Mouse (Mus musculus): ENCODE measurements around the gene Smim11. TPM values are rescaled to one million over a fixed set of nuclear protein-coding genes. Genes with fewer than 3 reads are reported as not detected.

Smim11 gene
- 101 and 112 TPM in 2 replicates for polyA plus RNA-seq (2016; fragmentation: Nextera tagmentation; extraction: Ambion mirVana)

- peak within 1 kb of the TSS; percentile 87 for H3K4me2 ChIP-seq (replicated peaks)
- H3K36me3 ChIP-seq, result 0 out of 2 replicates have a peak, but pooled peaks cover 3% of the 10 kb centered on the region
- peak; percentile 96 for ATAC-seq (ENCODE audit: low FRiP score)
- no peaks in the 10 kb centered on the region for H3K9me3 ChIP-seq (replicated peaks)
- 8% methylated on average over 32 of the region's 32 CpGs for WGBS
- H3K27ac ChIP-seq, result peak within 1 kb of the TSS; percentile 67
- H3K4me3 ChIP-seq, result peak within 1 kb of the TSS; percentile 60
- no peaks in the 10 kb centered on the region for H3K27me3 ChIP-seq
- peak within 1 kb of the TSS; percentile 75 for H3K9ac ChIP-seq
- peaks cover 21% of the 10 kb centered on the region for H3K4me1 ChIP-seq
Measured at GRCm38 (mm10) chr16:92300649-92301411, at the start of gene Smim11. TSS of gene Smim11 (plus strand) at chr16:92301286.

GRCm38 (mm10) chr16:92254316-92254715 lies 46.8 kb upstream of the Smim11 start:
- H3K4me3 ChIP-seq, result no peak overlapping the region
- no peak overlapping the region for H3K4me2 ChIP-seq (replicated peaks)
- no peak overlapping the region for H3K9ac ChIP-seq
- no peaks in the 10 kb centered on the region for H3K4me1 ChIP-seq
- no peak for ATAC-seq (ENCODE audit: low FRiP score)
- no peak overlapping the region for H3K27ac ChIP-seq
- no peaks in the 10 kb centered on the region for H3K9me3 ChIP-seq (replicated peaks)
- 77% methylated on average over 3 of the region's 3 CpGs for WGBS
- no peaks in the 10 kb centered on the region for H3K36me3 ChIP-seq
- H3K27me3 ChIP-seq, result no peaks in the 10 kb centered on the region

- no peak overlapping the region for H3K4me3 ChIP-seq
- no peak overlapping the region for H3K27ac ChIP-seq
- no peaks in the 10 kb centered on the region for H3K27me3 ChIP-seq
- WGBS, result 78% methylated on average over 12 of the region's 12 CpGs
- no peak overlapping the region for H3K9ac ChIP-seq
- H3K9me3 ChIP-seq (replicated peaks), result no peaks in the 10 kb centered on the region
- H3K36me3 ChIP-seq, result no peaks in the 10 kb centered on the region
- H3K4me2 ChIP-seq (replicated peaks), result no peak overlapping the region
- no peaks in the 10 kb centered on the region for H3K4me1 ChIP-seq
- no peak for ATAC-seq (ENCODE audit: low FRiP score)
Measured at GRCm38 (mm10) chr16:92267861-92268260, 33.2 kb upstream of the Smim11 start.

GRCm38 (mm10) chr16:92274516-92274915 lies 26.6 kb upstream of the Smim11 start:
- no peak for ATAC-seq (ENCODE audit: low FRiP score)
- H3K4me1 ChIP-seq, result no peaks in the 10 kb centered on the region
- H3K27me3 ChIP-seq, result no peaks in the 10 kb centered on the region
- H3K4me2 ChIP-seq (replicated peaks), result no peak overlapping the region
- H3K36me3 ChIP-seq, result no peaks in the 10 kb centered on the region
- H3K27ac ChIP-seq, result no peak overlapping the region
- no peak overlapping the region for H3K4me3 ChIP-seq
- 73% methylated on average over 5 of the region's 5 CpGs for WGBS
- H3K9ac ChIP-seq, result no peak overlapping the region
- H3K9me3 ChIP-seq (replicated peaks), result no peaks in the 10 kb centered on the region

GRCm38 (mm10) chr16:92275526-92275925 lies 25.6 kb upstream of the Smim11 start:
- ATAC-seq (ENCODE audit: low FRiP score), result no peak
- Histone ChIP-seq H3K4me3 (no peak overlapping the region), H3K9ac (no peak overlapping the region), H3K4me1 (no peaks in the 10 kb centered on the region), H3K27ac (no peak overlapping the region), H3K9me3 (replicated peaks) (no peaks in the 10 kb centered on the region), H3K4me2 (replicated peaks) (no peak overlapping the region), H3K36me3 (no peaks in the 10 kb centered on the region), H3K27me3 (no peaks in the 10 kb centered on the region)
- 88% methylated on average over 4 of the region's 4 CpGs for WGBS

- Histone ChIP-seq H3K9me3 (replicated peaks) (no peaks in the 10 kb centered on the region), H3K4me3 (no peak overlapping the region), H3K4me1 (no peaks in the 10 kb centered on the region), H3K9ac (no peak overlapping the region), H3K4me2 (replicated peaks) (no peak overlapping the region), H3K27ac (no peak overlapping the region), H3K27me3 (no peaks in the 10 kb centered on the region), H3K36me3 (no peaks in the 10 kb centered on the region)
- WGBS, result 70% methylated on average over 5 of the region's 5 CpGs
- ATAC-seq (ENCODE audit: low FRiP score), result no peak
Measured at GRCm38 (mm10) chr16:92282671-92283070, 18.4 kb upstream of the Smim11 start.

- Histone ChIP-seq H3K4me1 (no peaks in the 10 kb centered on the region), H3K36me3 (no peaks in the 10 kb centered on the region), H3K27ac (no peak overlapping the region), H3K9ac (no peak overlapping the region), H3K9me3 (replicated peaks) (no peaks in the 10 kb centered on the region), H3K4me2 (replicated peaks) (no peak overlapping the region), H3K4me3 (no peak overlapping the region), H3K27me3 (no peaks in the 10 kb centered on the region)
- 53% methylated on average over 10 of the region's 10 CpGs for WGBS
- no peak for ATAC-seq (ENCODE audit: low FRiP score)
Measured at GRCm38 (mm10) chr16:92285068-92285467, 16.0 kb upstream of the Smim11 start.

GRCm38 (mm10) chr16:92286609-92287008 lies 14.5 kb upstream of the Smim11 start:
- Histone ChIP-seq H3K4me3 (no peak overlapping the region), H3K27ac (no peak overlapping the region), H3K4me1 (no peaks in the 10 kb centered on the region), H3K9ac (no peak overlapping the region), H3K27me3 (no peaks in the 10 kb centered on the region), H3K9me3 (replicated peaks) (no peaks in the 10 kb centered on the region), H3K4me2 (replicated peaks) (no peak overlapping the region), H3K36me3 (no peaks in the 10 kb centered on the region)
- WGBS, result 15% methylated on average over 7 of the region's 7 CpGs
- ATAC-seq (ENCODE audit: low FRiP score), result no peak

GRCm38 (mm10) chr16:92288778-92289177 lies 12.3 kb upstream of the Smim11 start:
- H3K27me3 ChIP-seq, result no peaks in the 10 kb centered on the region
- H3K27ac ChIP-seq, result no peak overlapping the region
- no peak overlapping the region for H3K9ac ChIP-seq
- ATAC-seq (ENCODE audit: low FRiP score), result no peak
- no peak overlapping the region for H3K4me3 ChIP-seq
- WGBS, result 84% methylated on average over 9 of the region's 9 CpGs
- no peaks in the 10 kb centered on the region for H3K36me3 ChIP-seq
- H3K4me2 ChIP-seq (replicated peaks), result no peak overlapping the region
- no peaks in the 10 kb centered on the region for H3K4me1 ChIP-seq
- H3K9me3 ChIP-seq (replicated peaks), result no peaks in the 10 kb centered on the region

GRCm38 (mm10) chr16:92290045-92290444 lies 11.0 kb upstream of the Smim11 start:
- H3K9ac ChIP-seq, result no peak overlapping the region
- H3K4me2 ChIP-seq (replicated peaks), result no peak overlapping the region
- no peak overlapping the region for H3K27ac ChIP-seq
- H3K4me1 ChIP-seq, result peaks cover 7% of the 10 kb centered on the region
- ATAC-seq (ENCODE audit: low FRiP score), result no peak
- H3K9me3 ChIP-seq (replicated peaks), result no peaks in the 10 kb centered on the region
- no peak overlapping the region for H3K4me3 ChIP-seq
- H3K27me3 ChIP-seq, result no peaks in the 10 kb centered on the region
- no peaks in the 10 kb centered on the region for H3K36me3 ChIP-seq

GRCm38 (mm10) chr16:92292101-92292500 lies 9.0 kb upstream of the Smim11 start, which contains the start of gene Kcne2:
TSS of gene Kcne2 (plus strand) at chr16:92292389.
- Histone ChIP-seq H3K9me3 (replicated peaks) (no peaks in the 10 kb centered on the region), H3K27ac (no peak within 1 kb of the TSS)
- WGBS, result 75% methylated on average over 10 of the region's 10 CpGs

GRCm38 (mm10) chr16:92294267-92294970 lies 6.7 kb upstream of the Smim11 start:
- H3K27ac ChIP-seq, result no peak overlapping the region
- peaks cover 7% of the 10 kb centered on the region for H3K4me1 ChIP-seq
- H3K9me3 ChIP-seq (replicated peaks), result no peaks in the 10 kb centered on the region
- WGBS, result 57% methylated on average over 12 of the region's 12 CpGs
- no peaks in the 10 kb centered on the region for H3K36me3 ChIP-seq
- no peak overlapping the region for H3K4me3 ChIP-seq
- no peaks in the 10 kb centered on the region for H3K27me3 ChIP-seq
- H3K9ac ChIP-seq, result no peak overlapping the region
- H3K4me2 ChIP-seq (replicated peaks), result no peak overlapping the region
- no peak for ATAC-seq (ENCODE audit: low FRiP score)

More at GRCm38 (mm10) chr16:92292101-92292500, 9.0 kb upstream of the Smim11 start, which contains the start of gene Kcne2:
- peaks cover 7% of the 10 kb centered on the region for H3K4me1 ChIP-seq
- no peaks in the 10 kb centered on the region for H3K36me3 ChIP-seq
- H3K9ac ChIP-seq, result no peak within 1 kb of the TSS
- H3K4me3 ChIP-seq, result no peak within 1 kb of the TSS
- H3K4me2 ChIP-seq (replicated peaks), result no peak within 1 kb of the TSS
- no peaks in the 10 kb centered on the region for H3K27me3 ChIP-seq
- ATAC-seq (ENCODE audit: low FRiP score), result no peak
